Mouse (Mus musculus): ENCODE data around the gene Cnot10. TPM values are rescaled to one million over a fixed set of nuclear protein-coding genes. Genes with fewer than 3 reads are reported as not detected.

Cnot10 gene
- polyA plus RNA-seq, 1 experiment from 2014 or later, result 46.3 TPM

DNA sequence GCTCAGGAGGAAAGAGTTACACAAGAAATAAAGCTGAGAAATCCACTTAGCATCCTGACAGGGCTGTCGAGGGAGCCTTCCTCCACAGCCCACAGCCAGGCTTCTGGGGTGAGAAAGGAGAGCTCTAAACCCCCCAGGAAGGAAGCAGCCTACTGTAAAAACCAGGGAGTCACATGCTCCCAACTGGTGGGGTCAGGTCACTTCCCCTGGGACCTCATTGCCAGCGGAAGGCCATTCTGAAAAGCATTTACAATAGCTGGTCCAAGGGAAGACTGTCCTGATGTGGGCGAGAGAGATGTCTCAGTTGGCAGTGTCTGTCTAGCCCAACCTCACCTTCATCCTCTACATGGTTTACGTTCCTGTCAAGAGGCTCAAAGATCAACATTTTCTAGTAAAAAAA lies 91.5 kb downstream of the Cnot10 start:
- DNase-seq (ENCODE audit: low read depth, low spot score) (no peak), ATAC-seq (no peak)
- in situ Hi-C loops (cut with MboI; ENCODE audit: low pct_unique_long_range_greater_than_20kb), result no loop called here
- no peak for TF ChIP-seq CTCF (IDR thresholded peaks at IDR 0.05)
- POLR2A ChIA-PET, result no interaction called here
- H3K27me3 ChIP-seq, result no peaks in the 10 kb centered on the region
- CTCF ChIA-PET, result no interaction called here

GRCm38 (mm10) chr9:114547643-114548077 lies 92.3 kb downstream of the Cnot10 start:
- ChIA-PET POLR2A (no interaction called here), CTCF (no interaction called here)
- in situ Hi-C loops (cut with MboI; ENCODE audit: low pct_unique_long_range_greater_than_20kb), result no loop called here
- ATAC-seq (no peak), DNase-seq (ENCODE audit: low read depth, low spot score) (no peak)
- H3K27me3 ChIP-seq, result no peaks in the 10 kb centered on the region
- no peak for TF ChIP-seq CTCF (IDR thresholded peaks at IDR 0.05)

DNA sequence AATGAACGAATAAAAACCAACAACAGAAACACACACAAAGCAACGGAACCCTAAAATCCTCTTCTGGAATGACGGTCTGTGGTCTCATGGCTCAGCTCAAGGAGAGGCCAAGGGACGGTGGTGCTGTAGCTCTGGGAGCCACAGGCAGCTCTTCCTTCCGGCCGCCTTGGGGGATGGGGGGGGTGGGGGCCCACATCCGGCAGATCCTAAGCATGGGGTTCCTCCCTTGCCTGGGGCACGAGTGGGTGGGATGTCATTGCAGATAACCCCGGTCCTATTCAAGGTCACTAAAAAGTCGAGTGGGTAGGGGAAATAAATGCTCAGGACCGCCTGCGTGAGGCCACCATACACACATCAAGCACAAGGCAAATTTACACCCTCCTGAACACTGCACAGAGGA lies 93.2 kb downstream of the Cnot10 start:
- ATAC-seq, result no peak
- in situ Hi-C loops (cut with MboI; ENCODE audit: low pct_unique_long_range_greater_than_20kb), result no loop called here
- POLR2A ChIA-PET, result no interaction called here

DNA sequence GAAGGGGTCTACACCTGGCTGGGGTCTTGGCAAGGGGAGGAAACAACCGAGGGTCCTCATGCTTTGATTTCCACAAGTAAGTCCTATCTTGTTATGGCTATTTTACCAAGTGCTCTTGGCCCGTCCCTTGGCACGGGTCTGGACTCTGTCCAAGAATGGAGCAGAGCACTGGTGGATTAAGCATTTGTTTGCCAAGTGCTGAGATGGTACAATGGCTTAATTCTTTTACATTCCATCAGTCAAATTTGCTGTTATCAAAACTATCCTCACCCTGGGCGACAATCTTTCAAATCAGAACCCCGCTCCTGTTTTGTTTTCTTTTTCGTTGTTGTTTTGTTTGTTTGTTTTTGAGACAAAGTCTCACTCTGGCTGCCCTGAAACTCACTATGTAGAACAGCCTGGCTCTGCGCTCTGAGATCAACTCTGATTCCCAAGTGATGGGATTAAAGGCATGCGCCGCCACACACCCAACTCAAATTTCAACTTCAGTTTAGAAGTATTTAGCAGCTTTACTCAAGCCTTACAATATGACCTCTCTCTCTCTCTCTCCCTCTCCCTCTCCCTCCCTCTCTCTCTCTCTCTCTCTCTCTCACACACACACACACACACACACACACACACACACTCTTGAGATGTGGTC lies 95.1 kb downstream of the Cnot10 start:
- CTCF ChIA-PET, result no interaction called here

More for the DNA sequence above, 93.2 kb downstream of the Cnot10 start:
- CTCF ChIA-PET, result interaction anchor here (0.6 kb wide), 1 partner anchor 50 kb away, joined by 3 read pairs; no protein-coding TSS in a partner anchor
- DNase-seq (ENCODE audit: low read depth, low spot score), result no peak
- no peak for TF ChIP-seq CTCF (IDR thresholded peaks at IDR 0.05)
- no peaks in the 10 kb centered on the region for H3K27me3 ChIP-seq

DNA sequence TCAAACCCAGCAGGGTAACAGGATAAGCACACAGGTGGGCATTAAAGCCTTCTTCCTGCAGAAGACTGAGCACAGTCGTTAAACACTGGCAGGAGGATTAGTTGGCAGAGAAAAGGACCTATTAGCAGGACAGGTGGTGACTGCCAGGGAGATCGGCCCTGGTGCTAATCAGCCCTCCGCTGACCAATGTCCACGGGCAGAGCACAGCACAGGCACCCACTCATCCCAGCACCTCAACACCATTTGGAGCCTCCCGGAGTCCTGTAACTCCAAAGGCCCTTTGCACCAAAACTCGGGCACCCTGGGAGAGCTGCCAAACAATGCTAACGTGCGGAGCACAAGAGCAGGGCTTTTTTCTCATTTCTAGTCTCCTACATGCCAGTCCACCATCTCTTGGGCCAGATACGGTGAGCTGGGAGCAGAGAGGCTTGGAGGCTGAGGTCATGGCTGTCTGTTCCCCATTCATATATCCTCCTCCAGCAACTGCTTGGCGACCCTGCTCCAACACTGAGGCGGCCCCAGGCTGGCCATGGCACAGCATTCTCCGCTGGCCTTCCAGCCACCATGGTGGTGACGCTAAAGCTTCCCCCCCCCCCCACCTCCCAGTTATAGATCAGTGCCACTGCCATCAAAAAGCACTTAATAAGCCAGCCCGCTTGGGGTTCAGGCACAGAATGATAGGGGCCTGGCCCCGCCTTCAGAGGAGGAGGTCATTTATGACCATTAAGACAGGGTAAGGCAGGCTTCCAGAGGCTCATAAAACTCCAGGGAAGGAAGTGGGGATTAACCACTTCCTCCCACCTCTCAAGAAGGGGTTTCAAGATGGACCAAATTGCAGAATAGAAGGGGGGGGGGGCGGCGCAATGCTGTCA lies 95.9 kb downstream of the Cnot10 start:
- CTCF ChIA-PET, result no interaction called here
- DNase-seq (ENCODE audit: low read depth, low spot score) (no peak), ATAC-seq (no peak)
- no peaks in the 10 kb centered on the region for H3K27me3 ChIP-seq
- in situ Hi-C loops (cut with MboI; ENCODE audit: low pct_unique_long_range_greater_than_20kb), result no loop called here
- no peak for TF ChIP-seq CTCF (IDR thresholded peaks at IDR 0.05)
- POLR2A ChIA-PET, result no interaction called here

More for the DNA sequence above, 95.1 kb downstream of the Cnot10 start:
- ATAC-seq, result no peak
- DNase-seq (ENCODE audit: low read depth, low spot score), result no peak
- no peaks in the 10 kb centered on the region for H3K27me3 ChIP-seq
- in situ Hi-C loops (cut with MboI; ENCODE audit: low pct_unique_long_range_greater_than_20kb), result no loop called here
- POLR2A ChIA-PET, result no interaction called here
- no peak for TF ChIP-seq CTCF (IDR thresholded peaks at IDR 0.05)

DNA sequence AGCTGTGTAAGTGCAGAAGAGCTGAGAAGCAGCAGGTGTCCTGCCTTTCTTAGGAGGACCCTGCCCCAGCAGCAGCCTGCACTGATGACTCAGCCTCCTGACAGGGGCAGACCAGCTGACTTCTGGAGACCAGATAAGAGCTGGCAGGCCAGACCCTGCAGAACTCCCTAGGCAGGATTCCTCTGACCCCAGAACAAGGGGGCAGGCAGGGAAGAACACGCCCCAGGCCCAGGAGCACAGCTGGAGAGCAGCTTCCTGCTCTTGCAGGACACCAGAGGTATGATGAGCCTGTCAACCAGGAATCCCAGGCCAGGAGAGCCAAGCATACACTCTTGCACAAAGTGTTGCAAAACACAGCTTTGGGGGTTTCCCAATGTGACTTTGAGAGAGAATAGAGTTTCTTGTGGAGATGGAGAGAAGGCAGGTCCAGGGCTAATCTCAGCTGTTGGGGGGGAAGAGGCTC lies 98.7 kb downstream of the Cnot10 start:
- DNase-seq (ENCODE audit: low read depth, low spot score) (peak; percentile 34), ATAC-seq (peak; percentile 68)
- ChIA-PET CTCF (no interaction called here), POLR2A (interaction anchor here (0.6 kb wide), 1 partner anchor 9 kb away, joined by 3 read pairs; no protein-coding TSS in a partner anchor)
- in situ Hi-C loops (cut with MboI; ENCODE audit: low pct_unique_long_range_greater_than_20kb), result no loop called here
- no peaks in the 10 kb centered on the region for H3K27me3 ChIP-seq
- TF ChIP-seq CTCF (IDR thresholded peaks at IDR 0.05), result no peak

- in situ Hi-C loops (cut with MboI; ENCODE audit: low pct_unique_long_range_greater_than_20kb), result no loop called here
- no peak for DNase-seq (ENCODE audit: low read depth, low spot score)
- no peak for ATAC-seq
- CTCF ChIA-PET, result interaction anchor here (1.2 kb wide), 1 partner anchor 10 kb away, joined by 3 read pairs; no protein-coding TSS in a partner anchor
- POLR2A ChIA-PET, result no interaction called here
- no peak for TF ChIP-seq CTCF (IDR thresholded peaks at IDR 0.05)
- no peaks in the 10 kb centered on the region for H3K27me3 ChIP-seq
Observed at GRCm38 (mm10) chr9:114538996-114539563, 100.9 kb downstream of the Cnot10 start.

DNA sequence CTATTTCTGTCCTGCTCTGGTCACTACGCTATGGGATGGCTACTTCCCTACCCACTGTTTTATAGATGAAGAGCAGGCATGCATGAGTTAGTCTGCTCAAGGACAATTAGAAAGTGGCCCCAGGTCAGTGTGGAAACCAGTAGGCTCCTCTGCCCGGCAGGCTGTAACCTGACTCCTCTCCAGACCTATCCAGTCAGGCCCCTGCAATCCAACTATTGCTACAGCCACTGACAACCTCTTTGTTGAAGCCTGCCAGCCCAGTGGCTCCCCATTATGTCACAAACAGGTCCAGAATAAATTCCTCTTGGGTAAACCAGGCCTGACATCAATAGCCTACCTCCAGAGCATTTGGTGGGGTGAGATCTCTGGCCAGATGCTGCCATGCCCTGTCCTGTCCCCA lies 103.4 kb downstream of the Cnot10 start:
- ChIA-PET POLR2A (no interaction called here), CTCF (no interaction called here)
- DNase-seq (ENCODE audit: low read depth, low spot score) (no peak), ATAC-seq (peak; percentile 61)
- no peaks in the 10 kb centered on the region for H3K27me3 ChIP-seq
- TF ChIP-seq CTCF (IDR thresholded peaks at IDR 0.05), result no peak
- in situ Hi-C loops (cut with MboI; ENCODE audit: low pct_unique_long_range_greater_than_20kb), result no loop called here

Other genes with a start within 250 kb of the Cnot10 start
- gene Crtap, start 249.5 kb downstream of the Cnot10 start, polyA plus RNA-seq (2021), result 179 TPM
- gene Glb1, start 239.1 kb downstream of the Cnot10 start, polyA plus RNA-seq (2021), result 66.2 TPM
- gene Tmppe, start 239.1 kb downstream of the Cnot10 start, polyA plus RNA-seq (2021), result 5.7 TPM
- not detected for gene Ccr4, start 135.3 kb downstream of the Cnot10 start, polyA plus RNA-seq (2021)
- gene C130032M10Rik, start 124.5 kb downstream of the Cnot10 start, polyA plus RNA-seq (2021), result not detected
- gene Trim71, start 75.8 kb downstream of the Cnot10 start, polyA plus RNA-seq (2021), result not detected
- 55.6 TPM for gene Dync1li1, start 48.6 kb upstream of the Cnot10 start, polyA plus RNA-seq (2021)
- 64.0 TPM for gene Cmtm6, start 90.9 kb upstream of the Cnot10 start, polyA plus RNA-seq (2021)
- gene Cmtm7, start 141.7 kb upstream of the Cnot10 start, polyA plus RNA-seq (2021), result 73.0 TPM
- 56.0 TPM for gene Cmtm8, start 204.0 kb upstream of the Cnot10 start, polyA plus RNA-seq (2021)

All from Patski (cell line).